Mouse (Mus musculus): ENCODE measurements at regions not wholly inside any gene's neighbourhood (a gene's known extent, or its start where the extent isn't known, plus 50 kb on each side); places are given as distances from the start of the nearest gene placed in this dataset.

DNA sequence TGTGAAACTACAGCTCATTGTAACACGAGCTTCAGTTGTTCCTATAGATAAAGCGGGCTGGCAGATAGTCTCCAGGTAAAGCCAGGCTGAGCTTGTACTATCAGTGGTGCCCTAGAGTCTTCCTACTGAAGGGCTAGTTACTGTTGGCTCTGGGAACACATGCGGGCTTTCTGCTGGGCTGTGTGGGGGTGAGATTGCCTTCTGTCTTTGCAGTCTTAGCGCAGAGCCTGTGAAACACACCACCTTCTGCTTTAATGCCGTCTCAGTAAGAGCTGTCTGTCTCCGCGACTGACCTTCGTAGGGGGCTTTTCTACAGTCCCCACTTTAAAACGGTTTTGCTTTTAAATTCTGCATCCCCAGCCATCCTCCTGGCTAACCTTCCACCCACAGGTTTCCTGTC lies 76.7 kb downstream of the Trim29 start:
- DNase-seq (ENCODE audit: extremely low read depth, low read depth, low spot score) = no peak

DNA sequence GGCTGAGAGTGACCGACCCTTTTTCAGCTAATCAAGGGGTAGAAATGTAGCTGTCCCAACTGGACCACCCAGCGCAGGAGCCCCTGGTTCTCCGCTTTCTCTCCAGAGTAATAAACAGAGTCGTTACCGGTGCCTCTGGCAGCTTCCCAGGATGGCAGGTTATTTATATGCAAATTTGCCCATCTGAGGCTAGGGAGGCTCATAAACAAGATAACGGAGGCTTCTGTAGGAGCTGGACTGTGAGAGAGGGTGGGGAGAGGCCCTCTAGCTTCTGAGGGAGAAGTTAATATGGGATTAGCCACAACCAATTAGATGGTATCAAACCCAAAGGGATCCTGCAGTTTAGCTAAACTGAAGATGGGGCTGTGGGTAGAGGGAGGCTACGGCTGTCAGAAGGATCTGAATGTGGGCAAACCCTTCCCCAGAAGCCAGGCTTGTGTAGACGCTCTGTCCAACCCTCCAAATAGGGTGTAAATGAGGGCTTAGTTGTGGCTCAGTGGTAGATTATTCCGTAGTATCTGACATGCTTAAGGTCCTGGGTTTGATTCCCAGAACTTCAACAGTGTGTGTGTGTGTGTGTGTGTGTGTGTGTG lies 78.9 kb downstream of the Trim29 start:
- no peak for DNase-seq (ENCODE audit: extremely low read depth, low read depth, low spot score)

DNA sequence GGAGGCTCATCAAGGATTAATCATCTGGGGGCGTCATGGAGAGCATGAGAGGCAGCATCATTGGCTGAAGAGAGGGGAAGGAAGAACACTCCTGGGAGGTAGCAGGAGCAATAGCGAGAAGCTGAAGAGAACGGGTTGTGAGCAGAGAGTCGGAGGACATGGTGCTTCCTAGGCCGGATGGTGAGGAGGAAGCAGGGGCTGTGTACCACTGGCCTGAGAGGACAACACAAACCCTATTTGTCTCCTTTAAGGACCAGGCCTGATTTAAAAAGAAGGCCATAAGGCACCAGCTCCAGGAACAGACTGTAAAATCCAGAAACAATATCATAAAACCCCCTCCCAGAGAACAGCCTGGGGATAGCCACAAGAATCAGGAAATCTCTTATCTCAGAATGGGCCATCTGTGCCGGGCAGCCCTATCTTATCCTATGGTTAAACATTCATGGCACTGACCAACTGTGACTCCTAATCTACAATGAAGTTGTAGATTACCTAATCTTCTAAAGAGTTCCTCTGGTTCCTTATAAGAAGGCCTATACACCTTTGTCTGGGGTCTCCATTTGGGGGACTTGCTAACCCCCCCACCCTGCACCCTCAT lies 81.9 kb downstream of the Trim29 start:
- DNase-seq (ENCODE audit: extremely low read depth, low read depth, low spot score) = no peak

DNA sequence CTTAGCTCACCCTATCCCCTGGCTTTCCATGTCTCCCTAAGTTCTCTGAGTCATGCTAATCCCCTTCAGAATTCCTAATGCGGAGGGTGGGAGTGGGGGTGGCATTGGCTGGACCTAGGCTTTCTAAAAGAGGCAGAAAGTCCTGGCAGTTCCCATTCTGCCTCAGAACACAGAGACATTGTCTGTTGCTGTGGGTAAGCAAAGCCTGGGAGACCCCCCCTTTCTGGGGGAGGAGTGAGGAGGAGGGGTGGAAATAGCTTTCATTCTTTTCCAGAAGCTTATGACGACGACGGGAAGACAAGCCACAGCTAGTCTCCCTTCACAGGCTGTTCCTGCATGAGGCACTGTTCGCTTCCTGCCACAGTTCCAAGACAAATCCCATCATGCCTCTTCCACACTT lies 83.6 kb downstream of the Trim29 start:
- peak; percentile 7 for DNase-seq (ENCODE audit: extremely low read depth, low read depth, low spot score)

DNA sequence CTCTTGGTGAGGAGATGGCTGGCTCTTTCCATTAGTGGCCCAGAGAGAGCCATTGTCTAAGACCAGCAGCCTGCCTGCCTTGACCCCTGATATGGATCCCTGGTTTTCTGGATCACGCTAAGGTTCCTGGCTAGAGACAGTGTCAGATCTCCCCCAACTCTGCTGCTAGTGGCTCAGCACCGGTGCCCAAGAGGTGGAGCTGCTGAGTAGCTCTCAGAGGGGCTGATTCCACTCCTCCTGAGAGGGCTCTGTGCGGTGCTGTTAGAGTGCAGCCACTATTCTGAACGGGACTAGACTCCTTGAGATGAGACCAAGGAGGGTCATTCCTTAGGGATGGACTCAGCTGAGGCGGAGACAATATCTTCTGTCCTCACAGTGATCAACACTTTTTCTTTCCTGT lies 84.6 kb downstream of the Trim29 start:
- DNase-seq (ENCODE audit: extremely low read depth, low read depth, low spot score) = no peak

DNA sequence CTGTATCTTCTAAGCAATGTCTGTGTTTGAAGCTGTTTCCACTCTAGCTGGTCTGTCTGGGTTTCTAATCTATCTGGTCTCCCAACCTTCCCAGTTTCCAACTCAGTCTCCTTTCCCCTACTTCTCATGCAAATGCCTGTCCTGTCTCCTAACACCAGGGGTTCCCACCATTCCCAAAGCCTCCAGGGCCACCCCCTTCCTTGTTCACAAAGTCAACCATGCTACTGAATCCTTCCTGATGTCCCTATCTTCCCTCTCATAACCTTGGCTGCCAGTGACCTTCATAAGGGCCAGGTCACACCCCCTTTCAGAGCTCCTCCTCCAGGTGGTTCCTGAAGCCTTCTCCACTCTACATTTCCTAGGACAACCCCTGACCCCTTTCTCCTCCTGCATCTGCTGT lies 85.9 kb downstream of the Trim29 start:
- no peak for DNase-seq (ENCODE audit: extremely low read depth, low read depth, low spot score)

DNA sequence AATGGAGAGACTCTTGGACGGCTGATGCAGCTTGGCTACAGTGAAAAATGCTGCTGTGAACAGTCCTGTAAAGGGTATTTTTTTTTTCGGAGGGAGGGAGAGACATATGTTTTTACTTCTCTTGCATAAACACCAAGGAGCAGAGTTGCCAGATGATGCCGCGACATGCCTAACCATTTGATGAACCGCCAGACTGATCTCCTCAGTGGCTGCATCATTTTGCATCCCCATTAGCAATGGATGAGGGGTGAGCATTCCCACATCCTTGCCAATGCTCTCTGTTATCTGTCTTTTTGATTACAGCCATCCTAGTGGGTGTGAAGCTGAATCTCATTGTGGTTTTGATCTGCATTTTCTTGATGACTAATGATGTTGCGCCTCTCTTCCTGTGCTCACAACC lies 97.8 kb downstream of the Trim29 start:
- DNase-seq (ENCODE audit: extremely low read depth, low read depth, low spot score) = no peak

DNA sequence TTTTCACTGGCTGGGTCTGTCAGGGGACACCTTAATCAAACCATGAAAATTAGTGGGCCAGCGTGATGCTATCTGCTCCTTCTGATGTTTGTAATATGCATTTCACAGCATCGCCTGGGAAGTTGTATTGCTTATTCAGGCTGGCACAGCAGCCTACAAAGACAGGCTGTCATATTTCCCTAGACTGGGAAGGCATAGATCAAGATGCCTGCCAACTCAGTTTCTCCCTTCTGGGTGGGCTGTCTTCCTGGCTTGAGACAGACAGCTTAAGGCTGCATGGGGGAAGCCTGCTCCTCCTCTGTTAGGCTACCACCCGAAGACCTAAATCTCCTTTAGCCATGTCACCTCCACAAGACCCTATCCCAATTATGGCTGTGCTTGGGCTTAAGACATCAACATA lies 101.8 kb downstream of the Trim29 start:
- DNase-seq (ENCODE audit: extremely low read depth, low read depth, low spot score) = no peak

DNA sequence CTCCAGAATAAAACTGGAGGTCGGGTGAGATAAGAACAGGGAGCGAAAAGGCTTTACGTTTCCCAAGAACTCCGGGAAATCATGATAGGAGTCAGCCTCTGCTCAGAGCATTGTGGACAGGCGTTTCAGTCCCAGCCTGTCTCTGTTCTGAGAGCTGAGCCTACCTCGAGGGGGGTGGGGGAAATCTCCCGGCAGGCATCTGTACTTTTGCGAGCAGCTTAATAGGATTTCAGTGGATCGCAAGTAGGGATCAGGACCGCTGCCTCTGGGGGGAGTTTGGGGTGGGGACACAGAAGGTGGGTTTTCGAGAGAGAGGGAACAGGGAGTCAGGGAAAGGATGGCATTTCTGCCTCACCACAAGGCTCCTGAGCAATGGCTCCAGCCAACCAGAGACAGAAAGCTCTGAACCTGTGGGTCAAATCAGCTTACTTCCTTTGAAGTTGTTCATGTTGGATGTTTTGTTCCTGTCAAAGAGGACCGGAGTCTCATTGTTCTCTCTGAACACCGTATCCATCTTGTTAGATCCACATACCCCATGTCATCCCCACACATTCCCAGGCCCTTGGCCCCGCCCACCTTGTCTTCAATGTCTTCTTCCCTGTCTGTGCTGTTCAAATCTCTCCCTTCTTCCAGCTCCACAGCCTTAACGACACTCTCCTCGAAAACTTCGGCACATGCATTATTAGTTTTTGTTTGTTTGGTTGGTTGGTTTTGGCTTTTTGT lies 109.5 kb downstream of the Trim29 start:
- no peak for DNase-seq (ENCODE audit: extremely low read depth, low read depth, low spot score)

DNA sequence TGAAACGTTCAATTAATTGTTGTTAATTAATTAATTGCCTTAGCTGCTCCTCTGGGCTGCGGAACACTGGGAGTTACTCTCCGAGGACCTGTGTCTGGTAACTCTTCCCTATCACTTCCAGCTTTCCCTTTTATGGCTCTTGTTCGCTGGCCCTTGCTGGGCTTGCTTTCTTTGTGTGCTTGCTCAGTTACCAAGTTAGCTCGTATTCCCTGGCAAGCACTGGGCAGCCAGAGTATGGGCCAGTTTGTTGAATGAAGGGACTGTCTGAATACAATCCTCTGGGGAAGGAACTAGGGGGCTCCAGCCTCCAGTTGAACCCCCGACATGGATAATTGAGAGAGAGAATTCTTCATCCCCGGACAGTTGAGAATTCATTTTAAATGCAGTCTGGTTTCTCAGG lies 116.4 kb downstream of the Trim29 start:
- DNase-seq (ENCODE audit: extremely low read depth, low read depth, low spot score) = no peak

DNA sequence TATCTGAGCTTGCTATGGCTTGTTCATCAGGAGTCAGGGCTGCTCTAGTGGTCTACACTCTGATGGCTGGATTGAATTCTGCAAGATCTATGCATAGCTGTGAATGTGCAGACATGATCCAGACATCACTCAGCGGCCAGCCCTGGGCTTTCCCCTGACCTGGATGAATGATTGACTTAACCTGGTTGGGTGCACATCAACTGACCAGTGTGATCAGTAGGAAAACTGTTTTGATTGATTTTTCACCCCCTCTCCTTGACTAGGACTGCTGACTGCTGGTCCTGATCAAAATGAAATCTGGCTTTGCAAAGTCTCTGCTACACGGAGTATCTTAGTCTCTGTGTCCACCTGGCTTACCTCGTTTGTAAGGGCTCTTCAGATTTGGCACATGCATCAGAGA lies 123.3 kb downstream of the Trim29 start:
- no peak for DNase-seq (ENCODE audit: extremely low read depth, low read depth, low spot score)

DNA sequence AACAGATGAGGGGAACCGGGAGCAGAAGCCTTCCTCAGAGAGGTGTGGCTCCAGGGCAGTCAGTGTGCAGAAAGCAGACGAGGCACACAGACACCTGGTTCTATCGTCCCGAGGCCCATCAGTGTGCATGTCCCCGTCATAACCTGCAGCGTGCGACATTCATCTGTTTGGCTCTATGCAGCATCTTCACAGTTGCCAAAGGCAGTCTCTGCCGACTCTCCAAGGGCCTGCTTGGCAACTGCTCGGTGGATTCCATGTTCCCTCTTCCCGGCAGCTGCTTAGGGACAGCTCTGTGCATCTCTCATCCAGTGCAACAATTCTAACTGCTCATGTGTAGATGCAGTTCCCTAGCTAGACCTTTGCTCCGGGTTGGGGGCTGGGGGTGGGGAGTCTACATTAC lies 127.8 kb downstream of the Trim29 start:
- DNase-seq (ENCODE audit: extremely low read depth, low read depth, low spot score) = no peak

DNA sequence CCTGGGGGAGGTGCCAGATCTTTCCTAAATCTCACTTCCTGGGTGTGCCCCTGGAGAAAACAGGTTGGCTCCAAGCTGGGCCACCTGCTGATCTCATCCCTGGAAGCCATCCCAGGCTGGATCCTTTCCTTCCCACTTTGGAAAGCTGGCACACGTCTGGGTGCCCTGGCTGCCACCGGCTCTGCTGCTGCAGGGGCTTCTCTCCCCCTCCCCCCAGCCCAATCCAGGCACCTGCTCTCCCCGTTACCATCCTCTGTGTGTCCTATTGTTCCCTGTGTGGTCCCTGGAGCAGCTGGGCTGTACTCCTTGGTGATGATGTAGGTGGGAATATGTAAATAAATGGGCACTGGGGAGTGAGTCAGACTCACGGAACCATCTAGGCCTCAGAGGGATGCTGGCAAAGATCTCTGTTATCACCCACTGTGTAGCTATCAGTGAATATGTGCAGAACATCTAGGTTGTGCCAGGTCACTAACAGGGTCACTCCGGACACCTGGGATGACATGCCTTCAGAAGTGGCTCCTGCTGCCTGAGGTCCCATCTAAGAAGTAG lies 130.4 kb downstream of the Trim29 start:
- DNase-seq (ENCODE audit: extremely low read depth, low read depth, low spot score) = no peak

DNA sequence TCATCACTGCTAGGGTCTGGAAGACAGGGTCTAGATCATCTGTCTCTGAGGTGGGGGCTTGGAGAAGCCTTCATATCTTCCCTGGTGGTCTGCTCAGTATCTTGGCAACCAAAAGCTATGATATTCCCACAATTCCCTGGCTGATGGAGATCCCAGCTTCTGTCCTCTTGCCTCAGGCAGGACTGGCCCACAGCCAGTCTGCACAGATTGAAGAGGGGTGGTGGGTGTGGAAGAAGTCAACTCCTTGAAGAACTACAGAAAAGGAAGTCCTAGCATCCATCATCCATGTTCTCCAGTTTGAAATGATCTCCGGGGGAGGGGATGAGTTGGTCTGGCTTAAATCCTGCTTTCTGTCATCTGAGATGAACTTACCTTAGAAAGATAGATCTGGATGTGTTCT lies 134.8 kb downstream of the Trim29 start:
- no peak for DNase-seq (ENCODE audit: extremely low read depth, low read depth, low spot score)

DNA sequence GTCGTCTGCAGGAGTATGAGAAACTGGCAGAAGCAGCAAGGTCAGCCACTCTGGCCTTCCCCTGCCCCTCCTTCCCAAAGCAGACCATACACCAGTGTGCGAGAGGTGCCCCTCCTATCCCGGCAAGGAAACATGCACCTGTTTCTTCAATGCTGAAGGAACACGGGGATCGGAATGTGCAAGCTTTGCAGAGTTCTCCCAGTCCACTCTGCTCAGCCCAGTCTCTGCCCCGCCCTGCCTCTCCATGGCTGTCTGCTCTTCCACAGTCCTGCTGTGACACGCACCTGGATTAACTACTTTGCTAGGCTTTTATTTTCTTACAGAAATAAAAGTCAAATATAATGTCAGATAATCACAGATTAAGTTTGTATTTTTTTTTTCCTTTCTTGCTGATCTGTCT lies 136.7 kb downstream of the Trim29 start:
- no peak for DNase-seq (ENCODE audit: extremely low read depth, low read depth, low spot score)

DNA sequence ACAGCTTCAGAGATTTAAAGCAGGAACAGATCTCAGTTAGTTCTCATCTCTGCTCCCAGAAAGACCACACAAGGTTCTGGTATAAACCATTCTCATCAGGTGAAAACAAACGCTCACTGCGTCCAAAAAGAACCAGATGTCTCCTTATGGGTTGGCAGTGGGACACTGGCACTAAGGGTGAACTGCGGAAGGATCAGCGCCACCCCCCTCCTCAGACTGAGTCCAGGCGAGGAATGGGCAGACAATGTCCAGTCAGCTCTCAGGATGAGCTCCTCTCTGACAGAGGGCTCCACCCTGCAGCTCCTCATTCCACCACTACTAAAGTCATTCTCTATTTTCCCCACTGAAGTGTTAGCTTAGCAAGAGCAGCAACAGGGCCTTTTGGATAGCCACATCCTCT lies 138.3 kb downstream of the Trim29 start:
- DNase-seq (ENCODE audit: extremely low read depth, low read depth, low spot score) = no peak

DNA sequence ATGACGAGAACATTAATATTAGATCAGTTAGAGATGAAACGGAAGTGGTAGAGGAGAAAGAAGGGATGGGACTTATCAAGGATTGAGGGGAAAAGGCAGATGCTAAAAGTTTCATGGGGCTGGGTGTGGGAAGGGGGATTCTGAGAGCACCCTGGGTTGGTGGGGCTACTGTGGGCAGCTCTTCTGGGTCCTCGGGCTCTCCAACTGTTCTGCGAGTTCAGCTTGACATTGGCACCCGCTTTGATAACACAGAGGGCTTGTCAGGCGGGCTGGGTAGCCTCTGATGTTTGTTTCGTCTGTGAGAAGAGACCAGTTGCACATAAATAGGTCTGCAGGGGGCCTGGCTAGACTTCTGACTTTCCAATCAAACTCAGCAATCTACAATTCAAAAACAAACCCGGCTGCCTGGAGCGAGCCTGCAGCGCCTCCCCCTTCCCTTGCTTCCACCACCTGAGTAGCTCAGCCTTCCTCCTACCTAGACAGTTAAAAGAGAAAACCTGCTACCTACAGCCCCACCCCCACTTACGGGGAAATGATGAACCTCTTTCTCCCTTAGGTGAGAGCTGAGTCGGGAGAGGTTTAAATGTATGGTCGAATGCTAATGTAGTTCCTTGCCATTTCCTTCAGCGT lies 143.4 kb downstream of the Trim29 start:
- no peak for DNase-seq (ENCODE audit: extremely low read depth, low read depth, low spot score)

DNA sequence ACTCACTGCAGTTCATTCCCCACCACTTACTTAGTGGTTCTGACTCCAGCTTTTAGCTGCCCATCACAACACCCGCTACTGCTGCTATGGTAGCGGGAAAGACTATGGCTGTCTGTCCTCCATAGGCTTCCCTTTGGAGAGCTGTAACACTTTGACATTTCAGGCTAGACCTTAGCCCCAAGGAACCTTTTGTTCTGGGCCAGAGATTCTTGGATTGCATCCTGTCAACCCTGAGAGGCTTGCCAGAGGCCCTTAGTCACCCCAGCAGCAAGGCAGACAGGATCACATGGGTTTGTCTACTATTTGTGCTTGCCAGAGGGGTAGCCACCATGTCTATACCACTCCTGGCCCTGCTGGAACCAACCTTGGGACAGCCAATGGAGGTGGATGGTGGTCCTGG lies 147.1 kb downstream of the Trim29 start:
- no peak for DNase-seq (ENCODE audit: extremely low read depth, low read depth, low spot score)

DNA sequence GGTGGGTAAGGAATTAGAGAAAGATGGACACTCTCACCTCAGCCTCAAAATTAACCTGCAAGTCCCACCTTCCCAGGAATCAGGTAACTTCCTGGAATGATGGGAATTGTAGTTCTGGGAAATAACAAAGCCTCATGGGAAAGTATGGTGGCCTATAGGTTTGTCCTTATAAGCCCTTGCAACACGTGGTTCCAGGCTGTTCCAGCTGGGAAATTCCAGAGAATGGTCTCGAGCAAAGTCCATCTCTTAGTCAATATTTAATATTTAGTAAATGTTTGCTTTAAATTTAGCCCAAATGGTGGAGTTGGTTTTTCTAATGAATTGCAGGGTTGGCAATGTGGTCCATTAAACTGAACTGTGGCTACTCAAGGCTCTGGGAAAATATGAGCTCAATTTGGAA lies 150.5 kb downstream of the Trim29 start:
- no peak for DNase-seq (ENCODE audit: extremely low read depth, low read depth, low spot score)

DNA sequence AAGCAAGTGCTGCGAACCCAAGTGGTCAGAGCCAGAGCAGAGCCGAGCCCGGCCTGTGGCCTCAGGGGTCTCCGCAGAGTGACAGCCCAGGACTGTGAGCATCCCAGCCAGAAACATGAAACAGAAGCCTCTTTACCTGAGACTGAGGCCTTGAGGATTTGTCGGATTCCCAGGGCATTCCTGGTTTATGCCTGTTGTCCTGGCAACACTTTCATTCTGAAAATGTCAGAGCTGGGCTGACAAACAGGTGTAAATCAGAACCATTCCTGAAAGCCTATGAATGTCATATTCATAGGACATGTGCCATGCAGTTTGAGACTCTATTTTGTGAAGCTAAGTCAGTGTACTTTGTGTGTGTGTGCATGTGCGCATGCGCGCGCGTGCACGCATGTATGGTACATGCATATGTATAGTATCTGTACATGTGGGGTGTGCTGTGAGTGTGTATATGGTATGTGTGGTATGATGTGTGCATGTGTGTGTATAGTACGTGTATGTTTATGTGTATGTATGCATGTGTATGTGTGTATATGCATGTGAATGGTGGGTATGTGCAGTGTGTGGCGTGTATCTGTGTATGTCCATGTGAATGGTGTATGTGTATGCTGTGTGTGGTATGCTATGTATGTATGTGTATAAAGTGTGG lies 152.9 kb downstream of the Trim29 start:
- DNase-seq (ENCODE audit: extremely low read depth, low read depth, low spot score) = no peak

DNA sequence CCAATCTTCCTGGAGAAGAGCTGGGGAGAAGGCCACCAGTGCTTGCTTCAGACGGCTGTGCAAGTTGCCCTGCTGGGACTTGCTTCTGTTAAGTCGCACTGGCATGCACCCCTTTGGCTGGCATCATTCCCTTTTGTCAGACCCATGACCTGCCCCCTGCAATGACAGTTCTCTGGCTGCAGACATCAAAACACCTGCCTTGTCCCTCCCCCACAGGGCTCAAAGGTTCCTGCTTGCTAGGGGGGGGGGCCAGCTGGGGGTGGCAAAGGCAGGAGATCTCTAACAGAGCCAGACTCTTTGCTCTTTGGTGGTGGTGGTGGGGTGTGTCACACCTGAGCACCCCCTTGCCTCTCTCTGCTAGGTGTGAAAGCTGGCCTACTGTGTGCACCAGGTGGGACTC lies 154.5 kb downstream of the Trim29 start:
- no peak for DNase-seq (ENCODE audit: extremely low read depth, low read depth, low spot score)

Data from fat pad, adult 2 months (tissue).